Comparison of ENCODE assay signal across 8 mouse cellular contexts in genomic region chr13:89539887-89540264, GRCm38 (mm10). TPM values are rescaled to one million over a fixed set of nuclear protein-coding genes. Genes with fewer than 3 reads are reported as not detected.
A peak's percentile ranks its signal among the peaks of the same experiment; 100 is the strongest.
DNase-seq lines count a peak whose midpoint lies in the region; ATAC-seq lines count a peak whose summit lies in the region.

No protein-coding gene starts in this region.

- peak overlapping the region; percentile 91 for H3K4me2 ChIP-seq in heart, embryonic 12.5 days
- peak overlapping the region; percentile 77 for H3K4me2 ChIP-seq in hindbrain, embryonic 15.5 days
- H3K4me2 ChIP-seq in midbrain, embryonic 12.5 days (replicated peaks): peak overlapping the region; percentile 81

- DNase-seq in heart, adult 9 months (ENCODE audit: low spot score in 2 of 2): no peak
- peak; percentile 65 for DNase-seq in embryo, embryonic 11 days
- no peak for DNase-seq in cerebellum, postnatal 14 days
- no peak for DNase-seq in thymus, adult 18-20 months
- no peak for DNase-seq in kidney, postnatal 14 days

- H3K27ac ChIP-seq in heart, embryonic 12.5 days (ENCODE audit: poor library complexity, severe bottlenecking): peak overlapping the region; percentile 48
- no peak overlapping the region for H3K27ac ChIP-seq in hindbrain, embryonic 15.5 days (replicated peaks)
- no peak overlapping the region for H3K27ac ChIP-seq in midbrain, embryonic 12.5 days (replicated peaks)

- H3K9me3 ChIP-seq in heart, embryonic 12.5 days (replicated peaks): no peaks in the 10 kb centered on the region
- H3K9me3 ChIP-seq in hindbrain, embryonic 15.5 days: no peaks in the 10 kb centered on the region
- no peaks in the 10 kb centered on the region for H3K9me3 ChIP-seq in midbrain, embryonic 12.5 days

- H3K27me3 ChIP-seq in heart, embryonic 12.5 days (replicated peaks): no peaks in the 10 kb centered on the region
- H3K27me3 ChIP-seq in hindbrain, embryonic 15.5 days: no peaks in the 10 kb centered on the region
- H3K27me3 ChIP-seq in midbrain, embryonic 12.5 days: peaks cover 7% of the 10 kb centered on the region; the same call in 1 of the 2 replicates

- no peaks in the 10 kb centered on the region for H3K36me3 ChIP-seq in heart, embryonic 12.5 days
- H3K36me3 ChIP-seq in hindbrain, embryonic 15.5 days: no peaks in the 10 kb centered on the region
- H3K36me3 ChIP-seq in midbrain, embryonic 12.5 days: no peaks in the 10 kb centered on the region

- ATAC-seq in heart, embryonic 12.5 days (ENCODE audit: insufficient number of reproducible peaks, low FRiP score): peak; percentile 19; the same call in 1 of the 2 replicates
- 0 out of 2 replicates have a peak, but pooled peaks have one; percentile 2 for ATAC-seq in hindbrain, embryonic 15.5 days (ENCODE audit: low FRiP score, low read depth)
- ATAC-seq in midbrain, embryonic 12.5 days (ENCODE audit: low FRiP score, low read depth): 0 out of 2 replicates have a peak, but pooled peaks have one; percentile 8

- H3K9ac ChIP-seq in heart, embryonic 12.5 days: peak overlapping the region; percentile 72; the same call in 1 of the 2 replicates
- peak overlapping the region; percentile 52; the same call in 1 of the 2 replicates for H3K9ac ChIP-seq in hindbrain, embryonic 15.5 days
- no peak overlapping the region for H3K9ac ChIP-seq in midbrain, embryonic 12.5 days (replicated peaks)

- H3K4me3 ChIP-seq in heart, embryonic 12.5 days: peak overlapping the region; percentile 69
- peak overlapping the region; percentile 50 for H3K4me3 ChIP-seq in hindbrain, embryonic 15.5 days
- H3K4me3 ChIP-seq in midbrain, embryonic 12.5 days: peak overlapping the region; percentile 49; the same call in 1 of the 2 replicates

- 20% methylated on average over 11 of the region's 11 CpGs for WGBS in heart, embryonic 12.5 days
- WGBS in hindbrain, embryonic 15.5 days: 41% methylated on average over 11 of the region's 11 CpGs
- WGBS in midbrain, embryonic 12.5 days: 47% methylated on average over 11 of the region's 11 CpGs

- peaks cover 8% of the 10 kb centered on the region; the same call in 1 of the 2 replicates for H3K4me1 ChIP-seq in heart, embryonic 12.5 days (replicated peaks)
- H3K4me1 ChIP-seq in hindbrain, embryonic 15.5 days (replicated peaks): peaks cover 4% of the 10 kb centered on the region
- H3K4me1 ChIP-seq in midbrain, embryonic 12.5 days: no peaks in the 10 kb centered on the region

RNA-seq across cellular contexts. Expression of gene Hapln1, which starts 0.3 kb away (rescaled TPM):
- 43.8 and 50.4 TPM in 2 replicates for polyA plus RNA-seq in heart, embryonic 12.5 days (2016; fragmentation: Nextera tagmentation; extraction: Ambion mirVana)
- polyA plus RNA-seq in hindbrain, embryonic 15.5 days (2015; fragmentation: Nextera tagmentation; extraction: Ambion mirVana): 0.52 and 0.82 TPM in 2 replicates
- 7.5 and 10.8 TPM in 2 replicates for polyA plus RNA-seq in midbrain, embryonic 12.5 days (2016; fragmentation: Nextera tagmentation; extraction: Ambion mirVana)
